Mouse (Mus musculus): Measurements from ENCODE around the gene Il1r1.

Il1r1 gene

GRCm38 (mm10) chr1:40224539-40225284 is at the start of gene Il1r1:
Gene Il1r1 (plus strand): TSS chr1:40225080.
- in situ Hi-C loops (cut with MseI, MboI) = no loop called here

GRCm38 (mm10) chr1:40175123-40175522 is 49.8 kb upstream of the Il1r1 start:
- in situ Hi-C loops (cut with MseI, MboI) = no loop called here

DNA sequence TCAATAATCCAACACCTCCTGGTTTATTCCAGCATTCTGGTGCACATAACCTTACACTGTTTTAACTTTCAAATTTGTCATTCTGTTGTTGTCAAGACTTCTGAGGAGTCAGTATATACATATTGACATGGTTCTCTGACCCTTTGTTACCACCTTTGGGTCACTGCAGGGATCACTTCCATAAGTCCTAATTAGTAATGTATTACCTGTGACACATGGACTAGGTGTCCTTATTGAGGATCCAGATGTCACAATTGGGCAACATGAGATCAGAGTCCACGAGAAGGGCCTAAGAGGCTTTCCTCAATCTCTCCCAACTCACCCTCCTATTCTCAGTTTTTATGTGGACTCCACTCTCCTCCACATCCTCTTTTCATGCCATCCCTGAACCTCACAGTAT is 49.1 kb upstream of the Il1r1 start:
- in situ Hi-C loops (cut with MseI, MboI) = no loop called here

DNA sequence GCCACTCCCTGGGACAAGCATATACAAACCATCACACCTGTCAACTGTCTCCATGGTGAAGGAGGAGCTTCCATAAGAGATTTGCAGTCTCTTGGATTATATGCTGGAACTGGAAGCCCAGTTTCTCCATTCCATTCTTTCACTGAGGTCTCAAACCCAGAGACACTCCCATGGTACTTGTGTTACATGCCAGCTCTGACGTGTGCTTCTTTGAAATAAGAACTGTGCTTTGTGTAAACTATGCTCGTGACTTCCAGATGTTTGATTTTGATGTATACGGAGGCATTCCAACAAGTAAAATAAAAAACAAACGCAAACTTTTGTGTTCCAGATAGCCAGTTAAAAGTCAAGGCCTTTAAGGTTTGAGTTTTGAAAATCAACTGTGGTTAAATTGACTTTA is 45.8 kb upstream of the Il1r1 start:
- in situ Hi-C loops (cut with MseI, MboI) = no loop called here

GRCm38 (mm10) chr1:40179493-40179892 is 45.4 kb upstream of the Il1r1 start:
- in situ Hi-C loops (cut with MseI, MboI) = no loop called here

DNA sequence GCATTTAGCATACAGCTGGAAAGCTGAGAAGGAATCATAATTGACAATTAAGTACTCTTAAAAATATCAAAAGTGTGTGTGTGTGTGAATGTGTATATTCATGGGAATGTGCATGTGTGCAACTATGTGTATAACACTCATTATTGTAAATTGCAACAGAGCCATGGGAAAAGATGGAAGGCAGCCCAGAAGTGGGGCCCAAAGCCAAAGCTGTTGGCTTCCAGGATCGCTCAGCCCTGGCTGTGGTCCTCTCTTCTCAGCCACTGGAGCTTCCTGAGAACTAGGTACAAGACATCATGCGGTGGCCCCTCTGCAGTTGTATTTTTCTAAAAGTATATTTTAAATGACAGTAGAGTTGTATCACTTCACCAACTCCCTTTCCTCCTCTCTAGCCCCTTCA is 44.0 kb upstream of the Il1r1 start:
- in situ Hi-C loops (cut with MseI, MboI) = no loop called here

DNA sequence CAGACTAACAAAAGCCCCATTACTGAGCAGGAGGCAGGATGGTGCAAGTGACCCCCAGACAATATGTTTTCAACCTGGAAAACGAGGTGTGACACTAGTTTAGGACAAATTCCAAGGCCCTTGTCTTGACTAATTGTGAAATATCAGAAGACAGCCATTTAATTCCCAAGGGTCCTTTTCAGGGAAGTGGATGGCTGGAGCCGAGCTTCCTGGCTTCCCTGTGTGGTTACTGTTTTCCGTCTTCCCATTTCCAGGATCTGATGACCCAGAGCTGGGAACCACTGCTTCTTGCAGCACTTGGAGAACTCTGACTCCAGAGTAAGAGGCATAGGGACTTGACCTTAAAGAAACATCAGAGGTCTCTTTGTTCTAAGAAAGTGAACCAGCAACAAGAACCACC is 43.2 kb upstream of the Il1r1 start:
- in situ Hi-C loops (cut with MseI, MboI) = no loop called here

DNA sequence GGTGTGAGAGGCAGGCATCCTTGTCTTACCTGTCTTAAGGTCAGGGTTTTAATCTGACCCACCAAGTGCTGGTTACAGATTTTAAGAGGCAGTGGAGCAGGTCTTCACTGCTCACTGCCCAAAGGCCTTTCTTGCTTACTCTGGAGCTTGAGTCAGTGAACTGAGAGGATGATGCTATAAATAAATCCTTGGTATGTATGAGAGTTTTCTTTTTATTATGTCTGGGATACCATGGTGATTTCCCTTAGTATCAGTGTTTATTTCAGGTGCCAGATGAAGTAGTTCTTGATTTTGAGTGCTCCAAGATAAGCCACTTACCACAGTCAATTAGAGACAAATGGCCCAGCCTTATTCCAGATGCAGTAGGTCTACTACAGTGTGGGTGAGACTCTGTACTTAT is 41.5 kb upstream of the Il1r1 start:
- in situ Hi-C loops (cut with MseI, MboI) = no loop called here

- in situ Hi-C loops (cut with MseI, MboI) = no loop called here
Observed at GRCm38 (mm10) chr1:40187961-40188360, 36.9 kb upstream of the Il1r1 start.

GRCm38 (mm10) chr1:40190025-40190424 is 34.9 kb upstream of the Il1r1 start:
- in situ Hi-C loops (cut with MseI, MboI) = no loop called here

DNA sequence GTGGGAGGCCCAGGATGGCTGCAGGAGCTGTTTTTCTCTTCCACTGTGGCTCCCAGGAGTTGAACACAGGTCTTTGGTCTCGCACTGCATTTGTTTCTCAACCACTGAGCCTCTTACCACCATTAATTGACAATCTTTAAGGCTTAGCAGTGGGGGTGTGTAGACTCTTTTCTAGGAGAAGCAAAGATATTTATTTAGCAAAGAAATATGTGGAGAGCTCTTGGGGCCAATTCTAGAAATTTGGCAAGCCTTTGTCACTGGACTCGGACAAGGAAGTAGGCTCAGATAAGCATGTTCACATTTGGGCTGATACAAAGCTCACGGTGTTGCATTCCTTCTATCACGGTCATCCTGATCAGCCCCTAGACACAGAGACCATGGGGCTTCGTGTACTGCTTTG is 34.0 kb upstream of the Il1r1 start:
- in situ Hi-C loops (cut with MseI, MboI) = no loop called here

DNA sequence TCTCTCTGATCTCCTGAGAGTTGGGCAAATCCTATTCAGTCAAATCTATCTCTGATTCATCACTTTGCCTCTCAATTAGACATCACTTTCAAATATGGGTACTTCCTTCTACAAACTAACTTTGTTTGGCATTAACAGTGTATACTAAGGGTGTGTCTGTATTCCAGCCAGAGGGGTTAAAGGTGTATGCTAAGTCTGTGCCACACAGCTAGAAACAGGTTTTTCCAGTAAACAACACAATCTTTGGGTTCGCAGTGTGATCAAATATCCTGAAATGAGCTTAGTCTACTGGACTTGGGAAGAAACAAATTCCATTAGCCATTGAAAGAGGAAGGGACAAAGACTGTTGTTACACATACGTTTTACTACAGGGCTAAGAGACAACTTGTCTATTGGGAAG is 30.6 kb upstream of the Il1r1 start:
- in situ Hi-C loops (cut with MseI, MboI) = no loop called here

DNA sequence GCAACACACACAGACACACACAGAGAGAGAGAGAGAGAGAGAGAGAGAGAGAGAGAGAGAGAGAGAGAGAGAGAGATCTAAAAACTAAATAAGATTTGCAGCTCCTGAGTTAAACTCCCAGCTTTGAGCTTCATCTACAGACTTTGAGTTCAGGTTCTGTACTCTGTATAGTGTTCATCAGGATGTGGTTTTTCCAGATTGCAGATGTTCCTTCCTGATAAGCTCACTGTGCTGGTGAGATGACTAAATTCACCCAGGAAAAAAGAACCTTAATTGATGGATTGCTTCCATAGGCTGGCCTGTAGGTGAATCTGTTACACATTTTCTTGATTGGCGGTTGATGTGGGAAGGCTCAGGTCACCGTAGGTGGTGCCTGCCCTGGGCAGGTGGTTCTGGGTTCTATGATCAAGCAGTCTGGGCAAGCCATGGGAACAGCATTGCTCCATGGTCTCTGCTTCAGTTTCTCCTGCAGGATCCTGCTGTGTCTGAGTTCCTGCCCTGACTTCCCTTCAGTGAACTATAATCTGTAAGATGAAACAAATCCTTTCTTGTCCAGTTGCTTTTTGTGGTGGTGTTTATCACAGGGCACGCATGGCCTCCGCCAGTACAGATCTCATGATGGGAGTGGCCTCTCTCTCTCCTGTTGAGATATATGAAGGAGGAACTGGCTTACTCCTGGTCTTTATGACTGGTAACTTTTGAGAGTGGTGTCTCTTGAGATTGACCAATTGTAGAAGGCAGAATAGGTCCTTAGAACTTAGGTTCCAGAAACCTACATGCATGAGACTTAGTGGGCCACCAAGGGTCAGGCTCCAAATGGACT is 11.3 kb upstream of the Il1r1 start:
- in situ Hi-C loops (cut with MseI, MboI) = no loop called here

GRCm38 (mm10) chr1:40217521-40217920 is 7.4 kb upstream of the Il1r1 start:
- in situ Hi-C loops (cut with MseI, MboI) = no loop called here

DNA sequence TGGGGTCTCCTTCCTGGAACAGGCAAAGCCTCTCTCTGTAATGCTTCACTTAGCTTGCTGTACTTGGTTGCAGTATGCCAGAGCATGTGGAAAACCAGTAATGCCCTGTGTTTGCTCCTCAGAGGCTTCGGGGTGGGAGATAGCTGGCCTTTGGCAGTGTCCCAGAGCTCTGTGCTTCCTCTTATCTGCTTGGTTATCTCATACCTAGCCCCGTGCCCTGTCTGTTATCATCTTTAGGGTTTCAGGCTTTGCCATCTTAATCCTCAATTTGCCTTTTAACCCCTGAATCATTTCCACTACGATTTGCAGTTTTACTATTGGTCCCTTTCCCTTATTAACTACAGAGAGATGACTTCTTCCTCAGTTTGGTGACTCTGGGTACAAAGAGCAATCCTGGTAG is 6.3 kb upstream of the Il1r1 start:
- in situ Hi-C loops (cut with MseI, MboI) = no loop called here

GRCm38 (mm10) chr1:40220549-40220948 is 4.3 kb upstream of the Il1r1 start:
- in situ Hi-C loops (cut with MseI, MboI) = no loop called here

GRCm38 (mm10) chr1:40221864-40222263 is 3.0 kb upstream of the Il1r1 start:
- in situ Hi-C loops (cut with MseI, MboI) = no loop called here

- in situ Hi-C loops (cut with MseI, MboI) = no loop called here
Observed at GRCm38 (mm10) chr1:40222680-40223079, 2.2 kb upstream of the Il1r1 start.

GRCm38 (mm10) chr1:40223591-40223990 is 1.3 kb upstream of the Il1r1 start:
- in situ Hi-C loops (cut with MseI, MboI) = no loop called here

- in situ Hi-C loops (cut with MseI, MboI) = no loop called here
Observed at GRCm38 (mm10) chr1:40225580-40225979, 700 bp downstream of the Il1r1 start.

DNA sequence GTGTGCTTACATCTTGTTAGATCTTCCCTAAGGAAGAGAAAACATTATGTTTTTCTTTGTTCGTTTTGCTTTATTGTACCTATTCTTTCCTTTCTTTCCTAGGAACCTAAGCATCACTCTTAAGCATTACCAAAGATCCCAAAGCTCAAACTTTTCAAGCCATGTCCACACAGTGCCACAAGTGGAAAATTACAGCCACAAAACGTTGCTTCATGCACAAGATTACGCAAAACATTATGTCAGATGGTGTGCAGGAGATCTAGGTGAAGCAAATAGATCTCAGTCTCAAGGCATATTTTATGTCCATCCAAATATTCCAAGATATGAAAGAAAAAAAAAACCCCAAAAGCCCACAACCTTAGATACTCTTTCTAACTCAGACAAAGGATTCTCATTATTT is 4.2 kb downstream of the Il1r1 start:
- in situ Hi-C loops (cut with MseI, MboI) = no loop called here

DNA sequence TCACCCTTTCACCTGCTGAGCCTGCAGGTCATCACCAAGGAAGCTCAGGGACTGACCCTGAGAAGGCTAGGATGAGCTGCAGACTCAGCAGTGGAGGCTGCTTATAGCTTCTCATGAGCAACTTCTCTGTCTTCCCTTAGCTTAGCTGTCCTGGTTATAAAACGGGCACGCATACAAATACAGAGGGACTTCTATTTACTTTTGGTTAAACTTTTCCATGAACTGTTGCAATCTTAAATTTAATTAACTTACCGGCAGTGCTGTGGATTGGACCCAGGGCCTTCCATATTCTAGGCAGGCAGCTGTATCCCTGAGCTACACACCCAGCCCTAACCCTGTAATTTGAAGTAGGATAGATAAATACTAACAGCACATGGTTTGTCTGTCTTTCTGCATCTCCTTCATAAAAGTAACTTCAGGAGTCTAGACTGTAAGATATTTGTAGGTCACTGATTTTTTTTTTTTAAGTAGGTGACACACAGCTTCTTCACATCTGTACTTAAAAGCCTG is 4.9 kb downstream of the Il1r1 start:
- in situ Hi-C loops (cut with MseI, MboI) = no loop called here

DNA sequence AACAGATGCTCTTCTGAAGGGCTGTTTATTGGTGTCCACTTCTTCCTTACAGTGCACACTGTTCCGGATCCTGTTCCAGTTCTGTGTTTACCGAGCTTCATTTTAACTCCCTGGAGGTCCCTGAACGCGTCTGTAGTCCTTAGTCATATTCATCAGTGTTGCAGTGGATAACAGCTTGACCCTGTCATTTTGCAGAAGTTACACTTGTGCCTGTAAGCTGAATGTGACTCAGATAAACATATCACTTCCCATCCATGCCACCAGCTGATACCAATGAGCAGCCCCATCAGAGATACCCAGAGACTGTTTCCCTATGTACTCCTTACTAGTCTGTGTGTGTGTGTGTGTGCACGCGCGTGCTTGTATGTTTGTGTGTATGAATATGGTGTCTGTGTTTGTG is 5.5 kb downstream of the Il1r1 start:
- in situ Hi-C loops (cut with MseI, MboI) = no loop called here
